Mouse (Mus musculus): ENCODE data around the gene Apc2. TPM values are rescaled to one million over a fixed set of nuclear protein-coding genes. Genes with fewer than 3 reads are reported as not detected.
A peak's percentile ranks its signal among the peaks of the same experiment; 100 is the strongest.

Apc2 gene
- polyA plus RNA-seq, 1 experiment from 2014 or later: 0.74 TPM

- Histone ChIP-seq H3K9me3 (no peaks in the 10 kb centered on the region), H3K4me3 (peak overlapping the region; percentile 72; the same call in 1 of the 2 replicates), H3K27me3 (ENCODE audit: insufficient read depth, poor library complexity, severe bottlenecking) (peaks cover 69% of the 10 kb centered on the region), H3K27ac (no peak overlapping the region), H3K4me1 (peaks cover 59% of the 10 kb centered on the region), H3K36me3 (peaks cover 19% of the 10 kb centered on the region)
- no peak for DNase-seq (ENCODE audit: low spot score)
- 91% methylated on average over 21 of the region's 21 CpGs for WGBS
These were observed 26.1 kb downstream of the Apc2 start for GRCm38 (mm10) chr10:80321670-80322581.

- Histone ChIP-seq H3K4me3 (peak overlapping the region; percentile 72), H3K36me3 (peaks cover 15% of the 10 kb centered on the region), H3K27me3 (ENCODE audit: insufficient read depth, poor library complexity, severe bottlenecking) (peaks cover 68% of the 10 kb centered on the region), H3K27ac (peak overlapping the region; percentile 76), H3K4me1 (peaks cover 50% of the 10 kb centered on the region), H3K9me3 (no peaks in the 10 kb centered on the region)
- WGBS: 9% methylated on average over 28 of the region's 28 CpGs
- no peak for DNase-seq (ENCODE audit: low spot score)
These were observed 27.0 kb downstream of the Apc2 start for GRCm38 (mm10) chr10:80322811-80323211.

GRCm38 (mm10) chr10:80323261-80324119 lies 27.7 kb downstream of the Apc2 start:
- peaks cover 8% of the 10 kb centered on the region for H3K36me3 ChIP-seq
- peaks cover 49% of the 10 kb centered on the region for H3K4me1 ChIP-seq
- no peaks in the 10 kb centered on the region for H3K9me3 ChIP-seq
- H3K27me3 ChIP-seq (ENCODE audit: insufficient read depth, poor library complexity, severe bottlenecking): peaks cover 67% of the 10 kb centered on the region
- H3K4me3 ChIP-seq: peak overlapping the region; percentile 72
- peak; percentile 91 for DNase-seq (ENCODE audit: low spot score)
- 1% methylated on average over 45 of the region's 46 CpGs for WGBS
- H3K27ac ChIP-seq: peak overlapping the region; percentile 76

GRCm38 (mm10) chr10:80324120-80325037 lies 28.6 kb downstream of the Apc2 start:
- 78% methylated on average over 17 of the region's 17 CpGs for WGBS
- peaks cover 75% of the 10 kb centered on the region for H3K27me3 ChIP-seq (ENCODE audit: insufficient read depth, poor library complexity, severe bottlenecking)

GRCm38 (mm10) chr10:80325045-80325444 lies 29.3 kb downstream of the Apc2 start:
- peak; percentile 94 for DNase-seq (ENCODE audit: low spot score)
- H3K27ac ChIP-seq: no peak overlapping the region
- no peaks in the 10 kb centered on the region for H3K36me3 ChIP-seq
- H3K4me3 ChIP-seq: 0 out of 2 replicates have a peak overlapping the region, but pooled peaks have one; percentile 13
- peaks cover 50% of the 10 kb centered on the region for H3K4me1 ChIP-seq
- H3K9me3 ChIP-seq: no peaks in the 10 kb centered on the region
- peaks cover 75% of the 10 kb centered on the region for H3K27me3 ChIP-seq (ENCODE audit: insufficient read depth, poor library complexity, severe bottlenecking)
- 76% methylated on average over 21 of the region's 21 CpGs for WGBS

More at GRCm38 (mm10) chr10:80324120-80325037, 28.6 kb downstream of the Apc2 start:
- Histone ChIP-seq H3K4me3 (peak overlapping the region; percentile 72), H3K36me3 (no peaks in the 10 kb centered on the region), H3K9me3 (no peaks in the 10 kb centered on the region), H3K4me1 (peaks cover 48% of the 10 kb centered on the region), H3K27ac (0 out of 2 replicates have a peak overlapping the region, but pooled peaks have one; percentile 76)
- DNase-seq (ENCODE audit: low spot score): no peak

- Histone ChIP-seq H3K27me3 (ENCODE audit: insufficient read depth, poor library complexity, severe bottlenecking) (peaks cover 88% of the 10 kb centered on the region), H3K4me1 (peaks cover 40% of the 10 kb centered on the region), H3K27ac (peak within 1 kb of the TSS; percentile 75), H3K4me3 (peak within 1 kb of the TSS; percentile 67), H3K9me3 (no peaks in the 10 kb centered on the region), H3K36me3 (no peaks in the 10 kb centered on the region)
- 7% methylated on average over 36 of the region's 36 CpGs for WGBS
- peak; percentile 99 for DNase-seq (ENCODE audit: low spot score)
These were observed 33.7 kb downstream of the Apc2 start, which contains the start of the genes Pcsk4 and Reep6 for GRCm38 (mm10) chr10:80329273-80330081. TSS of gene Pcsk4 (minus strand) at chr10:80329498. TSS of gene Reep6 (plus strand) at chr10:80329953.

- H3K4me1 ChIP-seq: peaks cover 39% of the 10 kb centered on the region
- H3K27me3 ChIP-seq (ENCODE audit: insufficient read depth, poor library complexity, severe bottlenecking): peaks cover 88% of the 10 kb centered on the region
- H3K36me3 ChIP-seq: no peaks in the 10 kb centered on the region
- no peaks in the 10 kb centered on the region for H3K9me3 ChIP-seq
- peak overlapping the region; percentile 67 for H3K4me3 ChIP-seq
- no peak for DNase-seq (ENCODE audit: low spot score)
- WGBS: 3% methylated on average over 40 of the region's 41 CpGs
- H3K27ac ChIP-seq: peak overlapping the region; percentile 75
These were observed 34.3 kb downstream of the Apc2 start for GRCm38 (mm10) chr10:80330084-80330483.

GRCm38 (mm10) chr10:80330888-80331287 lies 35.1 kb downstream of the Apc2 start:
- Histone ChIP-seq H3K9me3 (no peaks in the 10 kb centered on the region), H3K4me1 (peaks cover 36% of the 10 kb centered on the region), H3K27me3 (ENCODE audit: insufficient read depth, poor library complexity, severe bottlenecking) (peaks cover 88% of the 10 kb centered on the region), H3K27ac (no peak overlapping the region), H3K36me3 (no peaks in the 10 kb centered on the region), H3K4me3 (peak overlapping the region; percentile 67)
- no peak for DNase-seq (ENCODE audit: low spot score)
- WGBS: 70% methylated on average over 2 of the region's 2 CpGs

GRCm38 (mm10) chr10:80331636-80332524 lies 36.1 kb downstream of the Apc2 start:
- H3K4me3 ChIP-seq: no peak overlapping the region; the same call in 1 of the 2 replicates
- WGBS: 46% methylated on average over 10 of the region's 10 CpGs

GRCm38 (mm10) chr10:80332525-80332989 lies 36.8 kb downstream of the Apc2 start:
- no peak for DNase-seq (ENCODE audit: low spot score)
- Histone ChIP-seq H3K9me3 (no peaks in the 10 kb centered on the region), H3K4me1 (peaks cover 36% of the 10 kb centered on the region), H3K27me3 (ENCODE audit: insufficient read depth, poor library complexity, severe bottlenecking) (peaks cover 84% of the 10 kb centered on the region), H3K27ac (peak overlapping the region; percentile 59), H3K4me3 (no peak overlapping the region), H3K36me3 (no peaks in the 10 kb centered on the region)
- 77% methylated on average over 5 of the region's 5 CpGs for WGBS

More at GRCm38 (mm10) chr10:80331636-80332524, 36.1 kb downstream of the Apc2 start:
- DNase-seq (ENCODE audit: low spot score): peak; percentile 92
- Histone ChIP-seq H3K4me1 (peaks cover 36% of the 10 kb centered on the region), H3K9me3 (no peaks in the 10 kb centered on the region), H3K36me3 (no peaks in the 10 kb centered on the region), H3K27me3 (ENCODE audit: insufficient read depth, poor library complexity, severe bottlenecking) (peaks cover 88% of the 10 kb centered on the region), H3K27ac (peak overlapping the region; percentile 59)

All from heart, embryonic 10.5 days (tissue).